Mouse (Mus musculus) kidney, adult 2 months (tissue): ENCODE measurements around the gene Nudt15.

ENCODE experiments used
- CTCF ChIP-seq: fragments of 200-500 bp; conservative IDR thresholded peaks from 2 replicates; pipeline ENCODE4 v1.5.1; 2011; ENCODE audit warnings: low read depth, mild to moderate bottlenecking, control low read depth, low read length, moderate library complexity, mixed read lengths; ENCODE audit not compliant: insufficient read depth, insufficient read length
- POLR2A ChIP-seq: fragments of 200-500 bp; IDR thresholded peaks from one replicate; pipeline ENCODE4 v1.6.1; 2011; ENCODE audit warnings: low read depth, low read length, control low read depth

DNA sequence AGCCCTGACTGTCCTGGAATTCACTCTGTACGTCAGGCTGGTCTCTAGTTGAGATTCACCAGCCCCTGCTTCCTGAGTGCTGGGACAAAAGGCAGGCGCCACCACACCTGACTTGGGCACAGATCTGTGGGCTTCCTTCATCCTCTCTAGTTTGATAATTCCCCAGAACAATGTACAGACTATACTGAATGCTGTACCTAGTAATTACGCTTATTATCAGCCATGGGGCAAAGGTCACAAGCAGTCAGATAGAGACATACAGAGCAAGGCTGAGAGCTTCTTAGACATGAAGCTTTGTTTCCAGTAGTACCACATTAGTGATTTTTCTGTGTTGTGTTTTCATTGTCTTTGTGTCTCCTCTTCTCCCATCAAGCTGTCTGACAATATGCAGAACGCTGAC is 23.1 kb upstream of the Nudt15 start:
- no peak for TF ChIP-seq CTCF
- TF ChIP-seq POLR2A, result no peak
